In genomic region chr5:138291638-138292037, GRCm38 (mm10) we compare ENCODE assay signal across 34 mouse cellular contexts. TPM values are rescaled to one million over a fixed set of nuclear protein-coding genes. Genes with fewer than 3 reads are reported as not detected.
"Had no signal": no experiment of that assay in that cellular context is flagged by ENCODE, and none has a peak within 500 bp of the region (broad histone marks: within the 10 kb centered on the region; RNA-seq: fewer than 3 reads in every experiment).

No protein-coding gene starts in this region.

- H3K9ac ChIP-seq: embryonic facial prominence, embryonic 12.5 days; embryonic facial prominence, embryonic 13.5 days; embryonic facial prominence, embryonic 15.5 days; forebrain, embryonic 12.5 days; forebrain, embryonic 13.5 days; forebrain, embryonic 15.5 days; forebrain, postnatal 0 days had no signal

- H3K4me2 ChIP-seq: embryonic facial prominence, embryonic 12.5 days; embryonic facial prominence, embryonic 13.5 days; embryonic facial prominence, embryonic 15.5 days; forebrain, embryonic 12.5 days; forebrain, embryonic 13.5 days; forebrain, embryonic 15.5 days had no signal

- H3K4me3 ChIP-seq: embryonic facial prominence, embryonic 10.5 days; embryonic facial prominence, embryonic 12.5 days; embryonic facial prominence, embryonic 13.5 days; embryonic facial prominence, embryonic 15.5 days; erythroblast, embryonic 14.5 days; forebrain, embryonic 10.5 days; forebrain, embryonic 12.5 days; forebrain, embryonic 13.5 days; forebrain, embryonic 15.5 days; gastrocnemius, adult 2 months; heart, adult 2 months had no signal

- H3K36me3 ChIP-seq: embryonic facial prominence, embryonic 10.5 days; embryonic facial prominence, embryonic 12.5 days; embryonic facial prominence, embryonic 13.5 days; embryonic facial prominence, embryonic 15.5 days; forebrain, embryonic 10.5 days; forebrain, embryonic 12.5 days; forebrain, embryonic 15.5 days had no signal

- H3K27me3 ChIP-seq: embryonic facial prominence, embryonic 12.5 days; embryonic facial prominence, embryonic 13.5 days; embryonic facial prominence, embryonic 15.5 days; forebrain, embryonic 12.5 days; forebrain, embryonic 13.5 days; forebrain, embryonic 15.5 days had no signal

- H3K27ac ChIP-seq: embryonic facial prominence, embryonic 10.5 days; embryonic facial prominence, embryonic 12.5 days; embryonic facial prominence, embryonic 13.5 days; embryonic facial prominence, embryonic 15.5 days; forebrain, embryonic 10.5 days; forebrain, embryonic 12.5 days; forebrain, embryonic 13.5 days; forebrain, embryonic 15.5 days; gastrocnemius, adult 2 months; heart, adult 2 months had no signal

- H3K4me1 ChIP-seq: embryonic facial prominence, embryonic 10.5 days; embryonic facial prominence, embryonic 12.5 days; embryonic facial prominence, embryonic 13.5 days; embryonic facial prominence, embryonic 15.5 days; forebrain, embryonic 10.5 days; forebrain, embryonic 12.5 days; forebrain, embryonic 13.5 days; forebrain, embryonic 15.5 days had no signal

- DNase-seq: cerebellum, adult 2 months; cerebellum, adult 8-10 months; cerebellum, adult 9-10 months; cerebellum, adult 9-11 months; cerebellum, postnatal 10 days; cerebellum, postnatal 14 days; cerebellum, postnatal 25 days; cerebellum, postnatal 36 days; embryo, embryonic 11 days; forebrain, postnatal 0 days; gastrocnemius, adult 2 months; gastrocnemius, postnatal 10 days; gastrocnemius, postnatal 14 days; gastrocnemius, postnatal 25 days; gastrocnemius, postnatal 36 days; heart, adult 18-20 months; heart, adult 2 months had no signal

- H3K9me3 ChIP-seq: embryonic facial prominence, embryonic 10.5 days; embryonic facial prominence, embryonic 12.5 days; embryonic facial prominence, embryonic 13.5 days; embryonic facial prominence, embryonic 15.5 days; forebrain, embryonic 10.5 days; forebrain, embryonic 12.5 days; forebrain, embryonic 13.5 days; forebrain, embryonic 15.5 days had no signal

- ATAC-seq: forebrain, embryonic 13.5 days; forebrain, embryonic 14.5 days; forebrain, embryonic 15.5 days; forebrain, embryonic 16.5 days; forebrain, postnatal 0 days had no signal

RNA-seq across cellular contexts. Expression of gene Stag3, which starts 11.6 kb away (rescaled TPM):
- total RNA-seq: gastrocnemius, adult 18-20 months; gastrocnemius, adult 2 months; gastrocnemius, adult 8-10 months; gastrocnemius, postnatal 36 days; heart, adult 18-20 months; heart, adult 2 months had no signal

RNA-seq across cellular contexts. Expression of gene Gpc2, which starts 11.8 kb away (rescaled TPM):
- total RNA-seq: gastrocnemius, adult 18-20 months; gastrocnemius, postnatal 36 days had no signal

RNA-seq across cellular contexts. Expression of gene Gm43720, which starts 11.9 kb away (rescaled TPM):
- total RNA-seq: common myeloid progenitor, adult 5-6 weeks; gastrocnemius, adult 18-20 months; gastrocnemius, adult 2 months; gastrocnemius, adult 8-10 months; gastrocnemius, postnatal 14 days; gastrocnemius, postnatal 25 days; gastrocnemius, postnatal 36 days; gastrocnemius, postnatal 4 days; heart, adult 18-20 months; heart, adult 2 months had no signal
- polyA plus RNA-seq: embryonic facial prominence, embryonic 11.5 days; erythroblast, embryonic 14.5 days; forebrain, embryonic 14.5 days; heart, adult 2 months had no signal

RNA-seq across cellular contexts. Expression of gene Gal3st4, which starts 19.0 kb away (rescaled TPM):
- total RNA-seq: common myeloid progenitor, adult 5-6 weeks; granulocyte monocyte progenitor cell, adult 5-6 weeks had no signal
- polyA plus RNA-seq: erythroblast, embryonic 14.5 days had no signal
